Mouse (Mus musculus): Measurements from ENCODE around the gene Pkd1l1. TPM values are rescaled to one million over a fixed set of nuclear protein-coding genes. Genes with fewer than 3 reads are reported as not detected.
A peak's percentile ranks its signal among the peaks of the same experiment; 100 is the strongest.

Gene Pkd1l1
- polyA plus RNA-seq, 1 experiment from 2014 or later: 0.02 TPM

DNA sequence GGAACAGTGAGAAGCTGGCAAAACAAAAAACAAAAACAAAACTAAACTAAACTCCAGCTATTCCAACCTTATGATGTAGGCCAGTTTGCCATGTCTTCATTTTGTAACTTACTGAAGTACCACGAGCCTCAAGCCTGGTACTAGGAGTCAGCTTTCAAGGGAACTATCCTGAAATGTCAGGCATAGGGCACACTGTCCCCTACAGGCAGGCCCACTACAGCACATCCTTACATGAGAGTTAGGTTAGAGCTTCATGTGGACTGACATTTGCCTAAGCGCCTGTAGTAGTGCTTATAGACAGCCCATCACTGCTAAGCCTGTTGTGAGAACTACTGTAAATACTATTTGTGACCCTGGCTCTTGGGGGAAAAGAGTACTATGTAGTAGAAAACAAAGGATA, 91.5 kb downstream of the Pkd1l1 start:
- 71% methylated on average over 2 of the region's 2 CpGs for WGBS
- Histone ChIP-seq H3K4me3 (ENCODE audit: low read depth, low read length) (no peak overlapping the region), H3K4me1 (ENCODE audit: insufficient read depth, low read depth, low read length) (no peaks in the 10 kb centered on the region), H3K4me2 (replicated peaks; ENCODE audit: low read depth, low read length) (no peak overlapping the region), H3K9me3 (ENCODE audit: low read length) (no peaks in the 10 kb centered on the region), H3K9ac (replicated peaks; ENCODE audit: low read depth) (no peak overlapping the region), H3K36me3 (ENCODE audit: insufficient read depth, low read length) (no peaks in the 10 kb centered on the region), H3K27ac (ENCODE audit: low read length) (no peak overlapping the region), H3K27me3 (replicated peaks; ENCODE audit: insufficient read depth, low read length) (no peaks in the 10 kb centered on the region)
- DNase-seq (ENCODE audit: low spot score) (no peak), ATAC-seq (no peak)
- TF ChIP-seq EP300 (IDR thresholded peaks at IDR 0.05): no peak
- peak; percentile 38; the same call in 1 of the 2 replicates for TF ChIP-seq CTCF (IDR thresholded peaks at IDR 0.05)

- ATAC-seq (no peak), DNase-seq (ENCODE audit: low spot score) (no peak)
- no peak overlapping the region for H3K4me2 ChIP-seq (replicated peaks; ENCODE audit: low read depth, low read length)
- no peak for TF ChIP-seq EP300 (IDR thresholded peaks at IDR 0.05)
- TF ChIP-seq CTCF (IDR thresholded peaks at IDR 0.05): peak; percentile 38
- H3K9ac ChIP-seq (replicated peaks; ENCODE audit: low read depth): no peak overlapping the region
- no peak overlapping the region for H3K27ac ChIP-seq (ENCODE audit: low read length)
- H3K4me1 ChIP-seq (ENCODE audit: insufficient read depth, low read depth, low read length): no peaks in the 10 kb centered on the region
- WGBS: 85% methylated on average over 5 of the region's 5 CpGs
- H3K9me3 ChIP-seq (ENCODE audit: low read length): no peaks in the 10 kb centered on the region
- H3K27me3 ChIP-seq (replicated peaks; ENCODE audit: insufficient read depth, low read length): no peaks in the 10 kb centered on the region
- H3K36me3 ChIP-seq (ENCODE audit: insufficient read depth, low read length): no peaks in the 10 kb centered on the region
- no peak overlapping the region for H3K4me3 ChIP-seq (ENCODE audit: low read depth, low read length)
Measured at GRCm38 (mm10) chr11:8870115-8870514, 103.0 kb downstream of the Pkd1l1 start.

DNA sequence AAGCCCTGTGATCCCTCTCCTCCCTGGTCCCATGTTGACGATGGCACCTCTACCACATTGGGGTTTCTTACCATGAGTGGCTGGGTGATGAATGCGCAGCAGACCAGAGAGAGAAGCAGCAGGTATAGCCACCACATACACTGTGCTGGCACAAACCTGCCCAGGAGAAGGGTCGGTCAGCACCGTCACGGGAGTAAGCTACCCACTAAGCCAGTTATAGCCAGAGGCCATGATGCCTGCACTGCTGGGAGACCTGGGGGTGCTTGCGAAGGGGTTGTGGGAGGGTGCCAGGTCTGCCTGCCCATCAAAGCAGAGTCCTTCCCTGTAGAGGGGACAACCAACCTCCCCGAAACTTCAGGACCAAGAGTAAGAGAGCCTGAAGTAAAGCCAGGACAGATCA, 107.0 kb downstream of the Pkd1l1 start:
- WGBS: 92% methylated on average over 7 of the region's 7 CpGs
- no peak for ATAC-seq
- H3K4me2 ChIP-seq (replicated peaks; ENCODE audit: low read depth, low read length): no peak overlapping the region
- H3K27ac ChIP-seq (ENCODE audit: low read length): no peak overlapping the region
- H3K9ac ChIP-seq (replicated peaks; ENCODE audit: low read depth): no peak overlapping the region
- DNase-seq (ENCODE audit: low spot score): no peak
- H3K4me1 ChIP-seq (ENCODE audit: insufficient read depth, low read depth, low read length): no peaks in the 10 kb centered on the region
- no peak for TF ChIP-seq EP300 (IDR thresholded peaks at IDR 0.05)
- no peak for TF ChIP-seq CTCF (IDR thresholded peaks at IDR 0.05)
- no peak overlapping the region for H3K4me3 ChIP-seq (ENCODE audit: low read depth, low read length)
- H3K9me3 ChIP-seq (ENCODE audit: low read length): no peaks in the 10 kb centered on the region
- H3K36me3 ChIP-seq (ENCODE audit: insufficient read depth, low read length): no peaks in the 10 kb centered on the region
- H3K27me3 ChIP-seq (replicated peaks; ENCODE audit: insufficient read depth, low read length): no peaks in the 10 kb centered on the region

DNA sequence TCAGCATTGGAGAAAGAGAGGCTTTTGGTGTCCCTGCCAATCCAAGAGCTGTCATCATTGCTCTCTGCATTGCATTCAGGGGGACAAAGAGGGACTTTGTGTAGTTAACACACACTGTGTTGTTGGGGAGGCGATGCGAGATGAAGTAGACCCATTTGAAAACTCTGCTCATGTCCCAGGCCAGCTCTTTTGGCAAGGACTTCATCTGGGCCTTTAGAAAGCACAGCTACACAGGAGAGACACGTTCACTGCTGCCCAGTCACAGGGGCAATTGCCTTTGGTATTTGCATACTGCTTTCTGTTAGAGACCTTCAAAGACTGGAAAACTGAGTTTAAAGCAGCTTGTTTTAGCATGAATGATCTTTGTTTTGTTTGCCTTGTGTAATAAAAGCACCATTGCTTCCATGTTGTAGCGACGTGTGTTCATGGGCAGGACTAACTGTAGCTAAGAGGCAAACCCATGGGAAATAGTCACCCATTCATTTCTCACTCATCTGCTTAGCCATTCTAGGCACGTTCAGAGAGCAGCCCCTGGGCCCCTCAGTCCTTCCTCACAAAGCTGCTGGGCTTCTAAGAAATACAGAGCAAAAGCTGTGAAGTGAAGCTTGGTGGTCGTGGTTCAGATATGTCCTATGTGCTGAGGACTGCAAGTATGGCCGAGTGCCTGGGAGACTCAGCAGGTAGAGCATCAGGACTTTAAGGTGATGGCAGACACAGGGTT, 109.0 kb downstream of the Pkd1l1 start:
- 76% methylated on average over 8 of the region's 8 CpGs for WGBS

DNA sequence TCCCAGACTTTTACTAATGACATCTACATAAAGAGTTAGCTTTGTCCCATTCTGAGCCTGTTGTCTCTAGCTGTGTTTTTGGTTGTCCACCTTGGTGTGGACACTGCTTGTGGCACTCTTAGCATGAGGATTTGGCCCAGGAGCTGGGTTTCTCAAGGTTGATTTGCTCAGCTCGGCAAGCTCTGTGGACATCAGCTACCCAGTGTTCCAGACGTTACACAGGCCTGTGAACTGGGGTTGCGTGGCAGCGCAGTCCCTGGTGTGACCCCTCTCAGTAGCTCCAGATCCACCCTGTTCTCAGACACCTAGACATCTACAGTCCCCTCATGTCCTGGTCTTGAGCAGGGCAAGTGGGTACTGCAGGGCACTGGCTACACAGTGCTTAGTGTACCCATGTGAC, 110.6 kb downstream of the Pkd1l1 start:
- ATAC-seq (no peak), DNase-seq (ENCODE audit: low spot score) (no peak)
- no peak overlapping the region for H3K27ac ChIP-seq (ENCODE audit: low read length)
- no peak overlapping the region for H3K4me3 ChIP-seq (ENCODE audit: low read depth, low read length)
- TF ChIP-seq EP300 (IDR thresholded peaks at IDR 0.05) (no peak), CTCF (IDR thresholded peaks at IDR 0.05) (no peak)
- no peaks in the 10 kb centered on the region for H3K36me3 ChIP-seq (ENCODE audit: insufficient read depth, low read length)
- no peaks in the 10 kb centered on the region for H3K4me1 ChIP-seq (ENCODE audit: insufficient read depth, low read depth, low read length)
- WGBS: 77% methylated on average over 4 of the region's 4 CpGs
- no peaks in the 10 kb centered on the region for H3K9me3 ChIP-seq (ENCODE audit: low read length)
- no peak overlapping the region for H3K4me2 ChIP-seq (replicated peaks; ENCODE audit: low read depth, low read length)
- H3K9ac ChIP-seq (replicated peaks; ENCODE audit: low read depth): no peak overlapping the region
- H3K27me3 ChIP-seq (replicated peaks; ENCODE audit: insufficient read depth, low read length): no peaks in the 10 kb centered on the region

More for the DNA sequence above, 109.0 kb downstream of the Pkd1l1 start:
- no peak overlapping the region for H3K9ac ChIP-seq (replicated peaks; ENCODE audit: low read depth)
- H3K9me3 ChIP-seq (ENCODE audit: low read length): no peaks in the 10 kb centered on the region
- DNase-seq (ENCODE audit: low spot score) (no peak), ATAC-seq (no peak)
- no peak overlapping the region for H3K27ac ChIP-seq (ENCODE audit: low read length)
- no peaks in the 10 kb centered on the region for H3K27me3 ChIP-seq (replicated peaks; ENCODE audit: insufficient read depth, low read length)
- H3K4me1 ChIP-seq (ENCODE audit: insufficient read depth, low read depth, low read length): no peaks in the 10 kb centered on the region
- no peak overlapping the region for H3K4me2 ChIP-seq (replicated peaks; ENCODE audit: low read depth, low read length)
- no peak overlapping the region for H3K4me3 ChIP-seq (ENCODE audit: low read depth, low read length)
- TF ChIP-seq EP300 (IDR thresholded peaks at IDR 0.05) (no peak), CTCF (IDR thresholded peaks at IDR 0.05) (no peak)
- H3K36me3 ChIP-seq (ENCODE audit: insufficient read depth, low read length): no peaks in the 10 kb centered on the region

DNA sequence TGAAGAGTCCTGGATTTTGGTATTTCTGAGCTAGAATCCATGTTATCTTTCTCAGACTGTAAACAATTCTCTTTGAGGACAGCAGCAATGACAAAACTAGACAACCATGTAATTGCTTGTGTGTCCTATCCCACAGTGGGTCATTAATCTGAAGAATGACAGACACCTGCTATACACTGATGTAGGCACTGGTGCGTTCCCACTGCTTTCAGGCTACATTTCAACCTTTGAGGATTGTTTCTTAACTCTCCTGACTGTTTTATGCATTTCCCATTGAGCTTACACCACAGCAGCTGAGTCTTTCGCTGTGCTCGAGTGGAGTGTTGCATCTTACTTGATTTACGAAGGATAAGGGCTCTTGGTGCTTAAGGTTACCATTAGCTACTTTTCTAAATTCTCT, 111.1 kb downstream of the Pkd1l1 start:
- no peak overlapping the region for H3K4me2 ChIP-seq (replicated peaks; ENCODE audit: low read depth, low read length)
- no peak overlapping the region for H3K27ac ChIP-seq (ENCODE audit: low read length)
- H3K4me1 ChIP-seq (ENCODE audit: insufficient read depth, low read depth, low read length): no peaks in the 10 kb centered on the region
- no peaks in the 10 kb centered on the region for H3K36me3 ChIP-seq (ENCODE audit: insufficient read depth, low read length)
- TF ChIP-seq CTCF (IDR thresholded peaks at IDR 0.05) (no peak), EP300 (IDR thresholded peaks at IDR 0.05) (no peak)
- WGBS: 80% methylated on average over 4 of the region's 4 CpGs
- DNase-seq (ENCODE audit: low spot score) (no peak), ATAC-seq (no peak)
- no peak overlapping the region for H3K4me3 ChIP-seq (ENCODE audit: low read depth, low read length)
- H3K9ac ChIP-seq (replicated peaks; ENCODE audit: low read depth): no peak overlapping the region
- no peaks in the 10 kb centered on the region for H3K27me3 ChIP-seq (replicated peaks; ENCODE audit: insufficient read depth, low read length)
- no peaks in the 10 kb centered on the region for H3K9me3 ChIP-seq (ENCODE audit: low read length)

All from lung, postnatal 0 days (tissue).